Mouse (Mus musculus) lung, embryonic 16.5 days (tissue): ENCODE data around the gene Scd3. TPM values are rescaled to one million over a fixed set of nuclear protein-coding genes. Genes with fewer than 3 reads are reported as not detected.

Experiments used
- ATAC-seq: fragments of 200-750 bp; cut with Nextera tagmentation; 2 replicates; pipeline ENCODE4 v1.8.0; 2017; ENCODE audit warnings: low read depth, mild to moderate bottlenecking, moderate library complexity
- H3K27ac ChIP-seq: fragments of 300-500 bp; sonication (generic); 2 replicates; pipeline ENCODE4 v1.5.1; 2014; ENCODE audit warnings: mild to moderate bottlenecking, control low read depth, low read length
- H3K27me3 ChIP-seq: fragments of 300-500 bp; sonication (generic); 2 replicates; pipeline ENCODE4 v1.6.1; 2014; ENCODE audit warnings: low read depth, low read length, mixed read lengths; ENCODE audit not compliant: control insufficient read depth, insufficient read depth
- H3K36me3 ChIP-seq: fragments of 300-500 bp; sonication (generic); 2 replicates; pipeline ENCODE4 v1.6.1; 2014; ENCODE audit warnings: low read length; ENCODE audit not compliant: control insufficient read depth, insufficient read depth
- H3K4me1 ChIP-seq: fragments of 300-500 bp; sonication (generic); replicated peaks from 2 replicates; pipeline ENCODE4 v1.6.1; 2014; ENCODE audit warnings: low read length, mixed read lengths; ENCODE audit not compliant: control insufficient read depth, insufficient read depth
- H3K4me2 ChIP-seq: fragments of 300-500 bp; sonication (generic); 2 replicates; pipeline ENCODE4 v1.6.1; 2014; ENCODE audit warnings: low read depth, low read length, control low read depth
- H3K4me3 ChIP-seq: fragments of 300-500 bp; sonication (generic); 2 replicates; pipeline ENCODE4 v1.5.1; 2014; ENCODE audit warnings: mild to moderate bottlenecking, low read length, control low read depth
- H3K9ac ChIP-seq: fragments of 300-500 bp; sonication (generic); 2 replicates; pipeline ENCODE4 v1.6.1; 2014; ENCODE audit warnings: low read length, control low read depth
- H3K9me3 ChIP-seq: fragments of 300-500 bp; sonication (generic); 2 replicates; pipeline ENCODE4 v1.6.1; 2016; ENCODE audit warnings: low read length; ENCODE audit not compliant: control insufficient read depth
- WGBS: fragments of 180-500 bp; shearing (Covaris S2); extraction: QIAGEN DNeasy Blood & Tissue Kit; methylation state at CpG from one replicate; pipeline ENCODE4 v1.1.7; 2014; 5-methylcytosine and 5-hydroxymethylcytosine counted together
- polyA plus RNA-seq: library from polyadenylated mRNA; unstranded; fragments of >200 nt; fragmentation: Nextera tagmentation; extraction: Ambion mirVana; gene quantifications from 2 replicates; pipeline ENCODE4 v1.2.1, GENCODE M21; 2015

Gene Scd3
- polyA plus RNA-seq, 1 experiment from 2014 or later = 0.48 TPM

- peak overlapping the region; percentile 51 for H3K4me3 ChIP-seq
- H3K9ac ChIP-seq = peak overlapping the region; percentile 72
- no peaks in the 10 kb centered on the region for H3K36me3 ChIP-seq
- WGBS = 2% methylated on average over 11 of the region's 11 CpGs
- peak; percentile 53 for ATAC-seq
- no peaks in the 10 kb centered on the region for H3K27me3 ChIP-seq
- H3K9me3 ChIP-seq = no peaks in the 10 kb centered on the region
- peaks cover 73% of the 10 kb centered on the region for H3K4me1 ChIP-seq
- peak overlapping the region; percentile 99 for H3K27ac ChIP-seq
- peak overlapping the region; percentile 80 for H3K4me2 ChIP-seq
These were observed 81.7 kb downstream of the Scd3 start for GRCm38 (mm10) chr19:44284723-44285122.

- WGBS = 86% methylated on average over 8 of the region's 8 CpGs
- Histone ChIP-seq H3K9me3 (no peaks in the 10 kb centered on the region), H3K36me3 (no peaks in the 10 kb centered on the region), H3K4me3 (no peak overlapping the region), H3K4me1 (peaks cover 69% of the 10 kb centered on the region), H3K27ac (peak overlapping the region; percentile 99), H3K27me3 (no peaks in the 10 kb centered on the region), H3K9ac (no peak overlapping the region), H3K4me2 (no peak overlapping the region)
- ATAC-seq = no peak
These were observed 82.5 kb downstream of the Scd3 start for GRCm38 (mm10) chr19:44285554-44285953.

GRCm38 (mm10) chr19:44286109-44286508 is 83.0 kb downstream of the Scd3 start:
- Histone ChIP-seq H3K4me3 (no peak overlapping the region), H3K9me3 (no peaks in the 10 kb centered on the region), H3K27me3 (no peaks in the 10 kb centered on the region), H3K4me1 (peaks cover 64% of the 10 kb centered on the region), H3K27ac (peak overlapping the region; percentile 99), H3K9ac (no peak overlapping the region), H3K36me3 (no peaks in the 10 kb centered on the region), H3K4me2 (0 out of 2 replicates have a peak overlapping the region, but pooled peaks have one; percentile 1)
- peak; percentile 10; the same call in 1 of the 2 replicates for ATAC-seq
- WGBS = 24% methylated on average over 2 of the region's 2 CpGs

- Histone ChIP-seq H3K4me1 (peaks cover 57% of the 10 kb centered on the region), H3K4me3 (no peak overlapping the region), H3K9ac (peak overlapping the region; percentile 43; the same call in 1 of the 2 replicates), H3K27ac (peak overlapping the region; percentile 99), H3K27me3 (no peaks in the 10 kb centered on the region), H3K36me3 (no peaks in the 10 kb centered on the region), H3K4me2 (0 out of 2 replicates have a peak overlapping the region, but pooled peaks have one; percentile 5), H3K9me3 (no peaks in the 10 kb centered on the region)
- 25% methylated on average over 10 of the region's 11 CpGs for WGBS
- no peak for ATAC-seq
These were observed 84.5 kb downstream of the Scd3 start for GRCm38 (mm10) chr19:44287415-44288110.

- WGBS = 75% methylated on average over 2 of the region's 2 CpGs
- Histone ChIP-seq H3K4me2 (no peak overlapping the region), H3K36me3 (peaks cover 9% of the 10 kb centered on the region), H3K27ac (peak overlapping the region; percentile 98; the same call in 1 of the 2 replicates), H3K4me1 (peaks cover 51% of the 10 kb centered on the region), H3K4me3 (no peak overlapping the region), H3K27me3 (no peaks in the 10 kb centered on the region), H3K9me3 (no peaks in the 10 kb centered on the region), H3K9ac (no peak overlapping the region)
- no peak for ATAC-seq
These were observed 89.0 kb downstream of the Scd3 start for GRCm38 (mm10) chr19:44292083-44292482.

GRCm38 (mm10) chr19:44292483-44292882 is 89.4 kb downstream of the Scd3 start:
- ATAC-seq = no peak
- WGBS = 61% methylated on average over 3 of the region's 3 CpGs
- no peaks in the 10 kb centered on the region for H3K9me3 ChIP-seq
- H3K4me1 ChIP-seq = peaks cover 52% of the 10 kb centered on the region
- H3K4me2 ChIP-seq = peak overlapping the region; percentile 96
- no peak overlapping the region; the same call in 1 of the 2 replicates for H3K4me3 ChIP-seq
- H3K27me3 ChIP-seq = no peaks in the 10 kb centered on the region
- H3K9ac ChIP-seq = peak overlapping the region; percentile 72
- H3K36me3 ChIP-seq = peaks cover 13% of the 10 kb centered on the region
- H3K27ac ChIP-seq = peak overlapping the region; percentile 98

- Histone ChIP-seq H3K9ac (peak within 1 kb of the TSS; percentile 92), H3K27me3 (no peaks in the 10 kb centered on the region), H3K36me3 (peaks cover 16% of the 10 kb centered on the region), H3K4me1 (peaks cover 53% of the 10 kb centered on the region), H3K27ac (peak within 1 kb of the TSS; percentile 98), H3K9me3 (no peaks in the 10 kb centered on the region), H3K4me2 (peak within 1 kb of the TSS; percentile 96), H3K4me3 (peak within 1 kb of the TSS; percentile 84)
- peak; percentile 12 for ATAC-seq
- WGBS = 2% methylated on average over 21 of the region's 21 CpGs
These were observed 90.1 kb downstream of the Scd3 start, which contains the start of gene Scd2 for GRCm38 (mm10) chr19:44292941-44293768. TSS of gene Scd2 (plus strand) at chr19:44293674.
